Mouse (Mus musculus): ENCODE measurements at regions not wholly inside any gene's neighbourhood (a gene's known extent, or its start where the extent isn't known, plus 50 kb on each side); places are given as distances from the start of the nearest gene placed in this dataset.

DNA sequence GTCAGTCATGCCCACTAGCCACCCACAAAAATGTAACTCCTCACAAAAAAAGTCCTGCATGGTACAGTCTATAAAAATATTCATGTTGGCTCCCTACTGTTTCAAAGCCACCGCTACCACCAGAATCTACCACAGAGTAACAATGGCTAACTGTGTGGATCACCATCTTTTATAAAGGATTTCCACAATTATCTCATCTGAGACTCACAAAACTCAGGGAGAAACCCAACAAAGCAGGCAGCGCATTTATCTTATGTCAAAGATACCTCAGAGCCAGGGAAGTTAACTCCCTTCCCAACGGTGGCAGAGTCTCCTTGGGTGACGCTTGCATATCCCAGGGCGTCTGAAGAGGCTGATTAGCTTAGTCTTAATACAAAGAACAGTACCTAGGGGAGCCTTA is 172.5 kb downstream of the Setd4 start:
- no peak overlapping the region for H3K4me3 ChIP-seq
- no peaks in the 10 kb centered on the region for H3K9me3 ChIP-seq (replicated peaks)
- no peak overlapping the region for H3K4me2 ChIP-seq
- no peak for ATAC-seq
- H3K9ac ChIP-seq: no peak overlapping the region
- no peaks in the 10 kb centered on the region for H3K36me3 ChIP-seq (ENCODE audit: poor library complexity, severe bottlenecking)
- H3K27ac ChIP-seq: no peak overlapping the region
- H3K4me1 ChIP-seq: no peaks in the 10 kb centered on the region
- 78% methylated on average over 5 of the region's 5 CpGs for WGBS
- no peaks in the 10 kb centered on the region for H3K27me3 ChIP-seq

DNA sequence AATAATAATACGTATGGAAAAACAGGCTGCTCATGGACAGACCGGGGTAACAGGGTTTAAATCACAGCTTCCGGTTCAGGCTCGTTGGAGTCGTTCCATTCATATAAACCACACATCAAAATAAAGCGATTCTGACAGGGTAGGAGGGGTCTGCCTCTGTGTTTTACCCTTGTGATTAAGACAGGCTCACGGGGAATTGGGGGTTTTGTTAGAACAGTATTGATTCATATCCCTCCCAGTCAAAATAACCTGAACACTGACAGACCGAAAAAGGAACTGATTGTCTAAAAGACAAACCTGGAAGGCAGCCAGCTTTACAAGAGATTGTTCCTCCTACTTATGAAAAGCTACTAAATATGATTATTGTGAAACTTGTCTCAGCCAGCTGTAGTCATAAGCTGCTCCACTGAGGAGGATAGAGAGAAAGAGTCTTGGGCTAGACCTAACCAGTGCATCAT is 174.5 kb downstream of the Setd4 start:
- Histone ChIP-seq H3K36me3 (ENCODE audit: poor library complexity, severe bottlenecking) (no peaks in the 10 kb centered on the region), H3K9me3 (replicated peaks) (no peaks in the 10 kb centered on the region), H3K4me3 (no peak overlapping the region), H3K4me1 (no peaks in the 10 kb centered on the region), H3K4me2 (no peak overlapping the region), H3K9ac (no peak overlapping the region), H3K27ac (no peak overlapping the region), H3K27me3 (no peaks in the 10 kb centered on the region)
- ATAC-seq: no peak
- 85% methylated on average over 8 of the region's 8 CpGs for WGBS

DNA sequence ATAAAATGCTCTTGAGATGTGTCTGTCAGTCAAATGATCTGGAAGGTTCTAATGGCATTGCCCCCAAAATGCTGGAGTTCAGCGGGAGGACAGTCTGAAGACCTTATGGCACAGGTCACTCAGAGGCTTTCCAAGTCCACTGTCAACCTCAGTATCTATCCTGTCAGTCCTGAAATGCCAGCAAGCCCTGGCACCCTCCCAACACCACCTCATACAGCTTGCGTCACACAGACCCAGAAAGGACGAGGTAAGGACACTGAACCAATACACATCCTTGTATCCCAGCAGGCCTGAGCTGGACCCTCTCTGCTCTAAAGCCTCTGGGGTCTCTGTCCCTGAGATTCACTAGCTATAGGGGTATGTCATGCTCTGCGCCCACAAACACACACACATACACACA is 176.6 kb downstream of the Setd4 start:
- Histone ChIP-seq H3K27me3 (no peaks in the 10 kb centered on the region), H3K36me3 (ENCODE audit: poor library complexity, severe bottlenecking) (no peaks in the 10 kb centered on the region), H3K4me3 (no peak overlapping the region), H3K9ac (no peak overlapping the region), H3K4me1 (peaks cover 8% of the 10 kb centered on the region; the same call in 1 of the 2 replicates), H3K9me3 (replicated peaks) (no peaks in the 10 kb centered on the region), H3K4me2 (no peak overlapping the region), H3K27ac (no peak overlapping the region)
- WGBS: 91% methylated on average over 4 of the region's 4 CpGs
- ATAC-seq: no peak

DNA sequence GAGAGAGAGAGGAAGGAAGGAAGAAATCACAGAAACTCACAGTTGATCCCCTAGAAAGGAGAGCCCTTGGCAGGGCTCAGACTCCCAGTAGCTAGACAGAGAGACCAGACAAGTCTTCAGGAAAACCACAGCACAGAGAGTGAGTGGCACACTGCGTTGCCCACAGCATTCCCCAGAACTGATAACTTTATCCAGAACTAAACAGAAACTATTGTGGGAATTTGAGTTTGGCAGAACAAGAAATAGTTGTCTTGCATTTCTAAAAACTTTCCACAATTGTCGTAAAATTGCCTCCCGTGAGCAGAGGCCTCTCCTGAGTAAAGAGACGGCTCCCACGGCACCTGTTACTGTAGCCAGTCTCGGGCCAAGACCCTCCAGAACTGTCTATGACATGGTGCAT is 178.1 kb downstream of the Setd4 start:
- WGBS: 85% methylated on average over 6 of the region's 6 CpGs
- Histone ChIP-seq H3K27ac (no peak overlapping the region), H3K4me1 (peaks cover 8% of the 10 kb centered on the region; the same call in 1 of the 2 replicates), H3K4me3 (no peak overlapping the region), H3K27me3 (no peaks in the 10 kb centered on the region), H3K4me2 (no peak overlapping the region), H3K36me3 (ENCODE audit: poor library complexity, severe bottlenecking) (no peaks in the 10 kb centered on the region), H3K9ac (no peak overlapping the region), H3K9me3 (replicated peaks) (no peaks in the 10 kb centered on the region)
- no peak for ATAC-seq

DNA sequence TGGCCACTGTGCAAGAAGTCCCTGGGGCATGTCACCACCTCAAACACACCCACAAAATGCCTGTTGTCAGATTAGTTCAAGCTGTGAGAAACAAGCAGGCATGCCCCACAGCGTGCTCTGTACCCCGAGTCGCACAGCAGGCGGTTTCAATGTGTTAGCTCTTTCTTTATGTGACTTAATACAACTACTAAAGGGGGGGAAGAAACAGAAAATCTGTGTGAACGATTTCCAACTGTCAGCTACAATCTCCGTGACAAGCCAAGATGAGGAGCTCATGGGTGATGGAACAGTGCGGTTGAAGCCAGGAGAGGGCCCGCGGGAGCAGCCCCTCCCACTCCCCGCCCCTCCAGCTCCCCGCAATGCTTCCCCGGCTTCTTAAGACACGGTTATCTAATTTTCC is 180.7 kb downstream of the Setd4 start:
- 17% methylated on average over 13 of the region's 13 CpGs for WGBS
- Histone ChIP-seq H3K36me3 (ENCODE audit: poor library complexity, severe bottlenecking) (no peaks in the 10 kb centered on the region), H3K4me2 (peak overlapping the region; percentile 32), H3K9ac (no peak overlapping the region), H3K4me1 (peaks cover 8% of the 10 kb centered on the region; the same call in 1 of the 2 replicates), H3K9me3 (replicated peaks) (no peaks in the 10 kb centered on the region), H3K27me3 (no peaks in the 10 kb centered on the region), H3K27ac (no peak overlapping the region), H3K4me3 (no peak overlapping the region)
- no peak for ATAC-seq

DNA sequence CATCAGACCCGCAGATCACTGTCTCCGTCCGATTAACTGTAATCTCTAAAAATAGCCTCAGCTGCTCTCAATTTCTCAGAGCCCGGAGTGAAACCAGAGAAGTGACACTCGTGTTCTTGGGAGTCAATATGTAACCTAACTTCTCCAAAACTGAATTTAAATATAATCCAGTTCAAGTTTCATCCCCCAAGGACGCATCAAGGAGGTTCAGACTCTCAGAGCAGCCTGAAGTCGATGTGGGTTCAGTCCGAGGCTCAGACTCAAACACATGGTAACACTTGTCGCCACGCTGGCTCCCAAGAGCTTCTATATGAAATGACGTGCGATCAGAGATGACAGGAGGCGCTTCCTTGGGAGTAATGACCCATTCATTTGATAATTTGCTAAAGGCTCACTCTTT is 181.6 kb downstream of the Setd4 start:
- WGBS: 86% methylated on average over 13 of the region's 13 CpGs
- Histone ChIP-seq H3K4me3 (no peak overlapping the region), H3K27ac (no peak overlapping the region), H3K9me3 (replicated peaks) (no peaks in the 10 kb centered on the region), H3K4me2 (no peak overlapping the region), H3K36me3 (ENCODE audit: poor library complexity, severe bottlenecking) (no peaks in the 10 kb centered on the region), H3K27me3 (no peaks in the 10 kb centered on the region), H3K9ac (no peak overlapping the region), H3K4me1 (peaks cover 8% of the 10 kb centered on the region; the same call in 1 of the 2 replicates)
- no peak for ATAC-seq

DNA sequence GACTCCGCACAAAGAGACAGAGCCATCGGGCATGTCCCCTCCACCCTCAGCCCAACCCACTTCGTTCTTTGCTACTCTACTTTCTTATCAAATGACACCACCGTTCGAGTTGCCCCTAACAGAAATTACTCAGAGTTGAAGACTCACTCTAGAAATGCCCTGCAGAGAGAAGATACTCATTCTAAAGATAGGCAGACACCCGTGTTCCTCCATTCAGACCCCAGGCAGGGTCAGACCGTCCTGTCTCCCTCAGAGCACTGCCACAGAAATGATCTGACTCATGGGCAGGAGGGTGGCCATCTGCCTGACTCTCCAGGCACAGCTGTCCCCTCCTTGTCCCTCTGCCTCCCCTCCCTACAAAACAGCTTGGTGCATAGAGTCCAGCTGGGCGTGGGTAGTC is 185.6 kb downstream of the Setd4 start:
- H3K4me2 ChIP-seq: no peak overlapping the region
- 88% methylated on average over 8 of the region's 8 CpGs for WGBS
- no peaks in the 10 kb centered on the region for H3K36me3 ChIP-seq (ENCODE audit: poor library complexity, severe bottlenecking)
- H3K9me3 ChIP-seq (replicated peaks): no peaks in the 10 kb centered on the region
- no peaks in the 10 kb centered on the region for H3K27me3 ChIP-seq
- H3K9ac ChIP-seq: no peak overlapping the region
- peaks cover 5% of the 10 kb centered on the region; the same call in 1 of the 2 replicates for H3K4me1 ChIP-seq
- ATAC-seq: no peak
- H3K4me3 ChIP-seq: no peak overlapping the region
- no peak overlapping the region for H3K27ac ChIP-seq

DNA sequence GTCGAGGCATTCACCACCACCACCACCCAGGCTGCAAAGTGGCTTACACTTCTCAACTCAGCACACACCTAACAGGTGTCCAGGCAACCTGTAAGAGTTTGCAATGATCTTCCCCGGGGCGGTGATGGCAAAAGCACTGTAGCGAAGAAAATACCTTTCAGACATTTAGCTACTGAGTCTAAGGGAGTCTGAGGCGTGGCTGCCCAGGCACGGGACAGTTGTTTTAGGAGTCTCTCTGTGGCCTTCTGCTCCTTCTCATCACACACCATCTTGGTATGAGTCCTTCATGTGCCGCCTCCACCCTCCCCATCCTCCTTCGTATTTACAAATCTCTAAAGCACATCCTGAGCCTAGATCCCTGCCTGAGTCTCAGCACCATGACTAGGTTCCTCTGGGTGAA is 186.0 kb downstream of the Setd4 start:
- whole genome bisulfite sequencing: 91% methylated on average over 8 of the region's 8 CpGs
- Histone ChIP-seq H3K9ac (no peak overlapping the region), H3K27me3 (no peaks in the 10 kb centered on the region), H3K4me2 (no peak overlapping the region), H3K4me1 (0 out of 2 replicates have a peak, but pooled peaks cover 2% of the 10 kb centered on the region), H3K9me3 (replicated peaks) (no peaks in the 10 kb centered on the region), H3K27ac (no peak overlapping the region), H3K4me3 (no peak overlapping the region), H3K36me3 (ENCODE audit: poor library complexity, severe bottlenecking) (no peaks in the 10 kb centered on the region)
- ATAC-seq: no peak

DNA sequence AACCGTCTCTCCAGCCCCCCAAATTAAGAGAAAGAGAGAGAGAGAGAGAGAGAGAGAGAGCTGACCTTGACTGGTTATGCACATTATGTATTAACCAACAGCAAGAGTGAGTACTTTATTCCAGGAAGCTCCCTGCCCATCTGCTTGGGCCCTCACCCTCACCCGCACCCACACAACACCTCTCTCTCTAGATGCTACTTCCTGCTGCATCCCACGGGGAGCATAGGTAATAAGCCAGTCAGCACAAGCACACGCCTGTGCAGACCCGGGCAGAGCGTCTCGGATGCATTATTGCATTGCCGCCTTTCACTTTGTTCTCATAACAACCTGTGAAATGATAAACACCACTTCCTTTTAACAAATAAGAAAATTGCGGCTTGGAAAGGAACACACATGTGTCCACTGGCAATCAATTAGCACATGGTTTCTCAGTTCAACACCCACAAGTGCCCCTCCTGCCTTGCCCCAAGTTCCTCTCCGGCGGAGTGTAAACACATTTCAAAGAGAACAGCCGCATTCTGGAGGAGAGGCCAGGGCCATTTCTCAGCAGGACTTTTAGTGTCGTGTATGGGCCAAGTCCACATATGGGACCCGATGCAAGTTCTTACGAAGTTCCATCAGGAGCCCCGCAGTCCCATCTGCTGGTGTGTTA is 211.7 kb downstream of the Setd4 start:
- 79% methylated on average over 16 of the region's 16 CpGs for WGBS
- Histone ChIP-seq H3K4me1 (0 out of 2 replicates have a peak, but pooled peaks cover under 1% of the 10 kb centered on the region), H3K27ac (no peak overlapping the region), H3K4me3 (no peak overlapping the region), H3K27me3 (no peaks in the 10 kb centered on the region), H3K9ac (no peak overlapping the region), H3K4me2 (no peak overlapping the region), H3K36me3 (ENCODE audit: poor library complexity, severe bottlenecking) (no peaks in the 10 kb centered on the region), H3K9me3 (replicated peaks) (no peaks in the 10 kb centered on the region)
- ATAC-seq: no peak

DNA sequence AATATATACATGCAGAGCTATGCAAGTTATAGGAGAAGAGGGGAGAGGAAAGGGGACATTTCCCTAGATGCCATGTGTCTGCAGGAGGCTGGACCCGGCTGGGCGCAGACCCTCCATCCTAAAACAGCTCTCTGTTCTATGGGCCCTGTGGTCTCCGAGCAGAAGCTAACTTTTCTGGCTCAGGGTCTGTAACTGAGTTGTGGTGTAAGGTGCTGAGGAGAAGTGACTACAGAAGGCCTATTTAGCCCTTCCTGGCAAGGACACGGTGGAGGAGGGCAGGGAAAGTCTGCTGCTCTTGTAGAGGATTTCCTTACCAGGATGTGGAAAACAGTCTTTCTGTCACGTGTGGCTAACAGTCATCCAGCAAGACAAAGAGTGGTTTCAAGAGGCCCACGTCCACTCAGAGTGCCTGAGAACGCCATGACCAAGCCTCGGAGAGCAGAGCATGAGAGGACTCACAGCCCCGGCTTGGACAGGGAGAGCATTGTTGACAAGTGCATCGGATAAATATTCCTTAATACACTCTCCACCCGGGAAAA is 216.2 kb downstream of the Setd4 start:
- Histone ChIP-seq H3K4me1 (no peaks in the 10 kb centered on the region), H3K9me3 (replicated peaks) (no peaks in the 10 kb centered on the region), H3K27ac (no peak overlapping the region), H3K27me3 (no peaks in the 10 kb centered on the region), H3K4me3 (no peak overlapping the region), H3K4me2 (no peak overlapping the region), H3K9ac (no peak overlapping the region), H3K36me3 (ENCODE audit: poor library complexity, severe bottlenecking) (no peaks in the 10 kb centered on the region)
- WGBS: 82% methylated on average over 11 of the region's 11 CpGs
- no peak for ATAC-seq

DNA sequence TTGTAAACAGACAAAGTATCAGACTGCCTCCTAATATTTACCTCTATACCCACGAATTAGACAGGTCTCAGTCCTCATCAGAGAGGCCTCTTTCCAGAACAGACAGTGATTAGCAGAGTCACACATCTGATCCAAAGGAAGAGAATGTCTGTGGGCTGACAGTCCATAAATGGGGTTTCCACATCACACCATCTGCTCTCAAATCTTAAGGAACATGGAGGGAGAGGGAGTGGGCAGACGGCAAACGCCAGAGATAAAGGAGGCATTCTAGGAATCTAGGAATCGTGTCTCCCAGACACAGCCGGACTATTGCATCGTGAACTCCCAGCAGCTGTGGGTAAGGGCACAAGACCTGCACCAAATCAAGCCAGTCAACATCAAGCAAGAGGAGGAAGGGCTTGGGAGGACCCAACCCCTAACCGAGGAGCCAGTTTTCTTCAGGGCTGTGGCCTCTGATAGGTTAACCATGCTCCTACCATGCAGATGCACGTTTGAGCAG is 219.8 kb downstream of the Setd4 start:
- no peaks in the 10 kb centered on the region for H3K9me3 ChIP-seq (replicated peaks)
- H3K4me1 ChIP-seq: peaks cover 22% of the 10 kb centered on the region
- H3K27ac ChIP-seq: no peak overlapping the region
- H3K4me2 ChIP-seq: no peak overlapping the region
- H3K9ac ChIP-seq: no peak overlapping the region
- H3K36me3 ChIP-seq (ENCODE audit: poor library complexity, severe bottlenecking): no peaks in the 10 kb centered on the region
- ATAC-seq: no peak
- H3K27me3 ChIP-seq: no peaks in the 10 kb centered on the region
- 79% methylated on average over 8 of the region's 8 CpGs for WGBS
- H3K4me3 ChIP-seq: no peak overlapping the region

DNA sequence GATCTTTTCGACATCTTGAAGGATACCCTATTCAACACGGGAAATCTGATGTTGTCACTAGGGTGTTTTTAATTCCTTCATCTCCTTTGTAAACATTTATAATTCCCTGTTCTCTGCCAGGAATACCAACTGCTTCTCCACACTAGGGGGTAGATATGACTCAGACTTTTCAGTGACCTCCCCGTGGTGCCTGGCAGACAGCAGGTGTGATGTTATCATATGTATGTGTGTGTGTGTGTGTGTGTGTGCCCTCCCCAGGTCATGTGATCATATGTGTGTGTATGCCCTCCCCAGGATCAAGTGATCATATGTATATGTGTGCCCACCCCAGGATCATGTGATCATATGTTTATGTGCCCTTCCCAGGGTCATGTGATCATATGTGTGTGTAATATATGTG is 220.9 kb downstream of the Setd4 start:
- ATAC-seq: no peak
- peaks cover 22% of the 10 kb centered on the region for H3K4me1 ChIP-seq

More for the DNA sequence above, 220.9 kb downstream of the Setd4 start:
- Histone ChIP-seq H3K36me3 (ENCODE audit: poor library complexity, severe bottlenecking) (no peaks in the 10 kb centered on the region), H3K27ac (no peak overlapping the region), H3K4me3 (no peak overlapping the region), H3K27me3 (no peaks in the 10 kb centered on the region), H3K9ac (no peak overlapping the region), H3K4me2 (no peak overlapping the region), H3K9me3 (replicated peaks) (no peaks in the 10 kb centered on the region)
- 84% methylated on average over 3 of the region's 3 CpGs for WGBS

All from forebrain, embryonic 13.5 days (tissue).